Mouse (Mus musculus): ENCODE measurements around the gene Cytip. TPM values are rescaled to one million over a fixed set of nuclear protein-coding genes. Genes with fewer than 3 reads are reported as not detected.

The Cytip gene
- polyA plus RNA-seq, 1 experiment from 2014 or later, result 2.2 TPM

GRCm38 (mm10) chr2:58169173-58169572 is 26.2 kb downstream of the Cytip start:
- WGBS, result 93% methylated on average over 2 of the region's 2 CpGs
- no peak for ATAC-seq (ENCODE audit: insufficient read depth, low FRiP score)

GRCm38 (mm10) chr2:58167654-58168053 is 27.7 kb downstream of the Cytip start:
- no peaks in the 10 kb centered on the region for H3K36me3 ChIP-seq (ENCODE audit: control insufficient read depth, insufficient read depth, low read length)
- no peaks in the 10 kb centered on the region for H3K4me1 ChIP-seq (ENCODE audit: control insufficient read depth, insufficient read depth, low read length)
- ATAC-seq (ENCODE audit: insufficient read depth, low FRiP score), result no peak
- no peaks in the 10 kb centered on the region for H3K9me3 ChIP-seq (replicated peaks; ENCODE audit: control insufficient read depth, low read length)
- no peak overlapping the region for H3K27ac ChIP-seq (ENCODE audit: low read length)
- 76% methylated on average over 3 of the region's 3 CpGs for WGBS
- no peak overlapping the region for H3K9ac ChIP-seq (ENCODE audit: low read length)
- H3K4me3 ChIP-seq (replicated peaks; ENCODE audit: low read length), result no peak overlapping the region
- H3K27me3 ChIP-seq (ENCODE audit: control insufficient read depth, insufficient read depth, low read length), result no peaks in the 10 kb centered on the region
- H3K4me2 ChIP-seq (ENCODE audit: low read depth, low read length), result no peak overlapping the region

More at GRCm38 (mm10) chr2:58169173-58169572, 26.2 kb downstream of the Cytip start:
- Histone ChIP-seq H3K36me3 (ENCODE audit: control insufficient read depth, insufficient read depth, low read length) (no peaks in the 10 kb centered on the region), H3K9me3 (replicated peaks; ENCODE audit: control insufficient read depth, low read length) (no peaks in the 10 kb centered on the region), H3K9ac (ENCODE audit: low read length) (no peak overlapping the region), H3K27me3 (ENCODE audit: control insufficient read depth, insufficient read depth, low read length) (no peaks in the 10 kb centered on the region), H3K4me3 (replicated peaks; ENCODE audit: low read length) (no peak overlapping the region), H3K4me2 (ENCODE audit: low read depth, low read length) (no peak overlapping the region), H3K4me1 (ENCODE audit: control insufficient read depth, insufficient read depth, low read length) (no peaks in the 10 kb centered on the region), H3K27ac (ENCODE audit: low read length) (no peak overlapping the region)

- 52% methylated on average over 2 of the region's 2 CpGs for WGBS
- ATAC-seq (ENCODE audit: insufficient read depth, low FRiP score), result no peak
Observed at GRCm38 (mm10) chr2:58166764-58167163, 28.6 kb downstream of the Cytip start.

GRCm38 (mm10) chr2:58163457-58164181 is 31.7 kb downstream of the Cytip start:
- WGBS, result 29% methylated on average over 1 of the region's 1 CpGs
- Histone ChIP-seq H3K4me3 (replicated peaks; ENCODE audit: low read length) (no peak overlapping the region), H3K9ac (ENCODE audit: low read length) (no peak overlapping the region), H3K27ac (ENCODE audit: low read length) (no peak overlapping the region), H3K9me3 (replicated peaks; ENCODE audit: control insufficient read depth, low read length) (no peaks in the 10 kb centered on the region), H3K4me1 (ENCODE audit: control insufficient read depth, insufficient read depth, low read length) (no peaks in the 10 kb centered on the region), H3K27me3 (ENCODE audit: control insufficient read depth, insufficient read depth, low read length) (no peaks in the 10 kb centered on the region), H3K4me2 (ENCODE audit: low read depth, low read length) (no peak overlapping the region), H3K36me3 (ENCODE audit: control insufficient read depth, insufficient read depth, low read length) (no peaks in the 10 kb centered on the region)
- no peak for ATAC-seq (ENCODE audit: insufficient read depth, low FRiP score)

More at GRCm38 (mm10) chr2:58166764-58167163, 28.6 kb downstream of the Cytip start:
- Histone ChIP-seq H3K27me3 (ENCODE audit: control insufficient read depth, insufficient read depth, low read length) (no peaks in the 10 kb centered on the region), H3K4me3 (replicated peaks; ENCODE audit: low read length) (no peak overlapping the region), H3K9ac (ENCODE audit: low read length) (no peak overlapping the region), H3K4me2 (ENCODE audit: low read depth, low read length) (no peak overlapping the region), H3K9me3 (replicated peaks; ENCODE audit: control insufficient read depth, low read length) (no peaks in the 10 kb centered on the region), H3K27ac (ENCODE audit: low read length) (no peak overlapping the region), H3K4me1 (ENCODE audit: control insufficient read depth, insufficient read depth, low read length) (no peaks in the 10 kb centered on the region), H3K36me3 (ENCODE audit: control insufficient read depth, insufficient read depth, low read length) (no peaks in the 10 kb centered on the region)

- ATAC-seq (ENCODE audit: insufficient read depth, low FRiP score), result no peak
- no peak overlapping the region for H3K27ac ChIP-seq (ENCODE audit: low read length)
- no peaks in the 10 kb centered on the region for H3K36me3 ChIP-seq (ENCODE audit: control insufficient read depth, insufficient read depth, low read length)
- H3K4me3 ChIP-seq (replicated peaks; ENCODE audit: low read length), result no peak overlapping the region
- no peak overlapping the region for H3K4me2 ChIP-seq (ENCODE audit: low read depth, low read length)
- H3K27me3 ChIP-seq (ENCODE audit: control insufficient read depth, insufficient read depth, low read length), result no peaks in the 10 kb centered on the region
- 72% methylated on average over 4 of the region's 4 CpGs for WGBS
- no peak overlapping the region for H3K9ac ChIP-seq (ENCODE audit: low read length)
- no peaks in the 10 kb centered on the region for H3K4me1 ChIP-seq (ENCODE audit: control insufficient read depth, insufficient read depth, low read length)
- no peaks in the 10 kb centered on the region for H3K9me3 ChIP-seq (replicated peaks; ENCODE audit: control insufficient read depth, low read length)
Observed at GRCm38 (mm10) chr2:58161813-58162212, 33.5 kb downstream of the Cytip start.

- Histone ChIP-seq H3K27me3 (ENCODE audit: control insufficient read depth, insufficient read depth, low read length) (no peaks in the 10 kb centered on the region), H3K9ac (ENCODE audit: low read length) (no peak overlapping the region), H3K4me2 (ENCODE audit: low read depth, low read length) (no peak overlapping the region), H3K9me3 (replicated peaks; ENCODE audit: control insufficient read depth, low read length) (no peaks in the 10 kb centered on the region), H3K4me1 (ENCODE audit: control insufficient read depth, insufficient read depth, low read length) (no peaks in the 10 kb centered on the region), H3K36me3 (ENCODE audit: control insufficient read depth, insufficient read depth, low read length) (no peaks in the 10 kb centered on the region), H3K4me3 (replicated peaks; ENCODE audit: low read length) (no peak overlapping the region), H3K27ac (ENCODE audit: low read length) (no peak overlapping the region)
- no peak for ATAC-seq (ENCODE audit: insufficient read depth, low FRiP score)
- 63% methylated on average over 21 of the region's 21 CpGs for WGBS
Observed at GRCm38 (mm10) chr2:58160541-58161307, 34.6 kb downstream of the Cytip start.

- Histone ChIP-seq H3K4me2 (ENCODE audit: low read depth, low read length) (no peak overlapping the region), H3K27ac (ENCODE audit: low read length) (no peak overlapping the region), H3K4me1 (ENCODE audit: control insufficient read depth, insufficient read depth, low read length) (no peaks in the 10 kb centered on the region), H3K9me3 (replicated peaks; ENCODE audit: control insufficient read depth, low read length) (no peaks in the 10 kb centered on the region), H3K4me3 (replicated peaks; ENCODE audit: low read length) (peak overlapping the region; percentile 15; the same call in 1 of the 2 replicates), H3K36me3 (ENCODE audit: control insufficient read depth, insufficient read depth, low read length) (no peaks in the 10 kb centered on the region), H3K9ac (ENCODE audit: low read length) (no peak overlapping the region), H3K27me3 (ENCODE audit: control insufficient read depth, insufficient read depth, low read length) (no peaks in the 10 kb centered on the region)
- no peak for ATAC-seq (ENCODE audit: insufficient read depth, low FRiP score)
- 88% methylated on average over 13 of the region's 13 CpGs for WGBS
Observed at GRCm38 (mm10) chr2:58159880-58160279, 35.5 kb downstream of the Cytip start.

GRCm38 (mm10) chr2:58159121-58159520 is 36.2 kb downstream of the Cytip start:
- Histone ChIP-seq H3K4me1 (ENCODE audit: control insufficient read depth, insufficient read depth, low read length) (no peaks in the 10 kb centered on the region), H3K27me3 (ENCODE audit: control insufficient read depth, insufficient read depth, low read length) (no peaks in the 10 kb centered on the region), H3K9me3 (replicated peaks; ENCODE audit: control insufficient read depth, low read length) (no peaks in the 10 kb centered on the region), H3K27ac (ENCODE audit: low read length) (no peak overlapping the region), H3K9ac (ENCODE audit: low read length) (no peak overlapping the region), H3K36me3 (ENCODE audit: control insufficient read depth, insufficient read depth, low read length) (no peaks in the 10 kb centered on the region), H3K4me2 (ENCODE audit: low read depth, low read length) (no peak overlapping the region), H3K4me3 (replicated peaks; ENCODE audit: low read length) (peak overlapping the region; percentile 17; the same call in 1 of the 2 replicates)
- WGBS, result 77% methylated on average over 6 of the region's 6 CpGs
- no peak for ATAC-seq (ENCODE audit: insufficient read depth, low FRiP score)

- Histone ChIP-seq H3K4me2 (ENCODE audit: low read depth, low read length) (no peak overlapping the region), H3K36me3 (ENCODE audit: control insufficient read depth, insufficient read depth, low read length) (no peaks in the 10 kb centered on the region), H3K4me1 (ENCODE audit: control insufficient read depth, insufficient read depth, low read length) (no peaks in the 10 kb centered on the region), H3K9ac (ENCODE audit: low read length) (no peak overlapping the region), H3K27ac (ENCODE audit: low read length) (no peak overlapping the region), H3K9me3 (replicated peaks; ENCODE audit: control insufficient read depth, low read length) (no peaks in the 10 kb centered on the region), H3K4me3 (replicated peaks; ENCODE audit: low read length) (no peak overlapping the region), H3K27me3 (ENCODE audit: control insufficient read depth, insufficient read depth, low read length) (no peaks in the 10 kb centered on the region)
- 70% methylated on average over 5 of the region's 5 CpGs for WGBS
- ATAC-seq (ENCODE audit: insufficient read depth, low FRiP score), result no peak
Observed at GRCm38 (mm10) chr2:58158539-58158938, 36.8 kb downstream of the Cytip start.

All from stomach, embryonic 16.5 days (tissue).